Comparison of ENCODE assay signal across 24 mouse cellular contexts in the genomic region with DNA sequence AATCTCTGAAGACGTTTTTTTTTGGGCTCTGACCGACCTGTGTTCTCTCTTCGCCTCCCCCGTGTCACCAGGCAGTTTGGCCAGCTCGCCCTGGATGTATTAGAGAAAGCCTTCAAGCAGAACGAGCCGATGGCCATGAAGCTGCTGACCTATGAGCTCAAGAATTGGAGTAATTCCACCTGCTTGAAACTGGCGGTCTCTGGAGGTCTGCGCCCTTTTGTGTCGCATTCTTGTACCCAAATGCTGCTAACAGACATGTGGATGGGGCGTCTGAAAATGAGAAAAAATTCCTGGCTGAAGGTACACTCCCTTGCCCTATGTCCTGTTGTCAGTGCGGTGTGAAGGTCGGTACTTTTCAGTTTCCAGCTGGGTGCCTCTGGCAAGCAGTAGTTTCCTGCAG.
DNase-seq lines count a peak whose midpoint lies in the region; ATAC-seq and TF ChIP-seq lines count a peak whose summit lies in the region.
"Had no signal": no experiment of that assay in that cellular context is flagged by ENCODE, and none has a peak within 500 bp of the region (broad histone marks: within the 10 kb centered on the region; RNA-seq: fewer than 3 reads in every experiment).

No protein-coding gene starts in this region.

- H3K4me2 ChIP-seq in kidney, embryonic 15.5 days = peak overlapping the region; percentile 50
- H3K4me2 ChIP-seq: embryonic facial prominence, embryonic 15.5 days; forebrain, embryonic 12.5 days; heart, embryonic 12.5 days; hindbrain, embryonic 14.5 days had no signal

- H3K4me1 ChIP-seq in kidney, adult 2 months (ENCODE audit: control insufficient read depth, insufficient read depth, low read length) = peaks cover 3% of the 10 kb centered on the region; the same call in 1 of the 2 replicates
- peaks cover 11% of the 10 kb centered on the region for H3K4me1 ChIP-seq in kidney, embryonic 15.5 days
- no peaks in the 10 kb centered on the region for H3K4me1 ChIP-seq in forebrain, embryonic 10.5 days
- H3K4me1 ChIP-seq: embryonic facial prominence, embryonic 15.5 days; forebrain, embryonic 12.5 days; heart, embryonic 12.5 days; hindbrain, embryonic 10.5 days had no signal

- H3K9ac ChIP-seq in kidney, embryonic 15.5 days = no peak overlapping the region
- H3K9ac ChIP-seq: embryonic facial prominence, embryonic 15.5 days; forebrain, embryonic 12.5 days; heart, embryonic 12.5 days; hindbrain, embryonic 14.5 days had no signal

- WGBS in kidney, adult 2 months = 19% methylated on average over 13 of the region's 13 CpGs
- 27% methylated on average over 13 of the region's 13 CpGs for WGBS in kidney, embryonic 15.5 days
- 86% methylated on average over 13 of the region's 13 CpGs for WGBS in forebrain, embryonic 10.5 days

- H3K27me3 ChIP-seq in kidney, adult 2 months (replicated peaks; ENCODE audit: control insufficient read depth, insufficient read depth, low read length) = no peaks in the 10 kb centered on the region
- no peaks in the 10 kb centered on the region for H3K27me3 ChIP-seq in kidney, embryonic 15.5 days
- H3K27me3 ChIP-seq in forebrain, embryonic 10.5 days (ENCODE audit: poor library complexity, severe bottlenecking) = no peaks in the 10 kb centered on the region
- H3K27me3 ChIP-seq: embryonic facial prominence, embryonic 15.5 days; forebrain, embryonic 12.5 days; heart, embryonic 12.5 days had no signal

- TF ChIP-seq CTCF in kidney, adult 2 months (conservative IDR thresholded peaks at IDR 0.05; ENCODE audit: insufficient read depth, insufficient read length, low read depth, low read length) = no peak

- no peaks in the 10 kb centered on the region for H3K9me3 ChIP-seq in kidney, embryonic 15.5 days (replicated peaks)
- no peaks in the 10 kb centered on the region for H3K9me3 ChIP-seq in forebrain, embryonic 10.5 days
- H3K9me3 ChIP-seq: embryonic facial prominence, embryonic 15.5 days; forebrain, embryonic 12.5 days; G1E; heart, embryonic 12.5 days; hindbrain, embryonic 10.5 days had no signal

- peak; percentile 79 for ATAC-seq in kidney, embryonic 15.5 days (replicated peaks; ENCODE audit: low FRiP score)
- ATAC-seq: activated CD4-positive, CD25-positive, alpha-beta regulatory T cell, adult 4 months; CD4-positive, CD25-positive, alpha-beta regulatory T cell, adult 4 months; forebrain, embryonic 16.5 days had no signal

- H3K36me3 ChIP-seq in kidney, adult 2 months (ENCODE audit: control insufficient read depth, insufficient read depth, low read length) = no peaks in the 10 kb centered on the region
- no peaks in the 10 kb centered on the region for H3K36me3 ChIP-seq in kidney, embryonic 15.5 days
- H3K36me3 ChIP-seq in forebrain, embryonic 10.5 days (replicated peaks) = no peaks in the 10 kb centered on the region
- H3K36me3 ChIP-seq: embryonic facial prominence, embryonic 15.5 days; forebrain, embryonic 12.5 days; G1E; heart, embryonic 12.5 days; hindbrain, embryonic 10.5 days had no signal

- H3K4me3 ChIP-seq in kidney, adult 2 months (ENCODE audit: insufficient read depth, low read depth, low read length) = peak overlapping the region; percentile 13; the same call in 1 of the 2 replicates
- H3K4me3 ChIP-seq in kidney, embryonic 15.5 days (replicated peaks) = peak overlapping the region; percentile 18
- no peak overlapping the region for H3K4me3 ChIP-seq in forebrain, embryonic 10.5 days
- H3K4me3 ChIP-seq: embryonic facial prominence, embryonic 15.5 days; erythroblast, embryonic 14.5 days; forebrain, embryonic 12.5 days; heart, embryonic 12.5 days; hindbrain, embryonic 10.5 days had no signal

- peak; percentile 11 for DNase-seq in Muller cell, postnatal 12 days (ENCODE audit: inconsistent ontology term)
- peak; percentile 75 for DNase-seq in kidney, adult 2 months
- DNase-seq in kidney, postnatal 14 days = peak; percentile 40
- DNase-seq in testis, postnatal 14 days (ENCODE audit: low spot score) = no peak
- DNase-seq in thymus, postnatal 0 days (ENCODE audit: low spot score) = no peak
- DNase-seq in forebrain, embryonic 10.5 days (ENCODE audit: extremely low spot score, low spot score) = no peak
- no peak for DNase-seq in cerebellum, postnatal 10 days
- DNase-seq: adrenal gland, postnatal 14 days; B cell, adult 2 months; cerebellum, adult 11-12 months; cerebellum, postnatal 14 days; embryo, embryonic 11 days; gastrocnemius, postnatal 10 days had no signal

- peak overlapping the region; percentile 37; the same call in 1 of the 2 replicates for H3K27ac ChIP-seq in kidney, adult 2 months (ENCODE audit: insufficient read depth, low read depth, low read length)
- peak overlapping the region; percentile 74 for H3K27ac ChIP-seq in kidney, embryonic 15.5 days
- H3K27ac ChIP-seq in forebrain, embryonic 10.5 days = no peak overlapping the region
- H3K27ac ChIP-seq: embryonic facial prominence, embryonic 15.5 days; forebrain, embryonic 12.5 days; hindbrain, embryonic 10.5 days; hindbrain, embryonic 14.5 days had no signal

- TF ChIP-seq POLR2A in kidney, adult 2 months (IDR thresholded peaks at IDR 0.05; ENCODE audit: low read depth, low read length) = no peak

Comparison
In these comparisons a context has a peak if more than half of its experiments do, and no peak if none do; other contexts are left out.
1. DNase-seq: peak in Muller cell, postnatal 12 days (single experiment), kidney, adult 2 months (single experiment) and kidney, postnatal 14 days (single experiment); none in testis, postnatal 14 days (single experiment), thymus, postnatal 0 days (single experiment), forebrain, embryonic 10.5 days (single experiment) and cerebellum, postnatal 10 days (0 of 2).